Mouse (Mus musculus): Measurements from ENCODE around the gene Serpine1.

GRCm38 (mm10) chr5:137090870-137091269 lies 18.8 kb upstream of the Serpine1 start:
- TF ChIP-seq CTCF (IDR thresholded peaks at IDR 0.05; ENCODE audit: low read depth, low read length): no peak
- no peak for TF ChIP-seq TAL1 (conservative IDR thresholded peaks at IDR 0.05; ENCODE audit: low read depth, low read length)
- TF ChIP-seq GATA1 (IDR thresholded peaks at IDR 0.05; ENCODE audit: borderline replicate concordance, low read length): no peak
